Mouse (Mus musculus): Measurements from ENCODE around the gene Apln. TPM values are rescaled to one million over a fixed set of nuclear protein-coding genes. Genes with fewer than 3 reads are reported as not detected.

Apln gene
- total RNA-seq, 1 experiment from 2014 or later = 2.6 TPM

DNA sequence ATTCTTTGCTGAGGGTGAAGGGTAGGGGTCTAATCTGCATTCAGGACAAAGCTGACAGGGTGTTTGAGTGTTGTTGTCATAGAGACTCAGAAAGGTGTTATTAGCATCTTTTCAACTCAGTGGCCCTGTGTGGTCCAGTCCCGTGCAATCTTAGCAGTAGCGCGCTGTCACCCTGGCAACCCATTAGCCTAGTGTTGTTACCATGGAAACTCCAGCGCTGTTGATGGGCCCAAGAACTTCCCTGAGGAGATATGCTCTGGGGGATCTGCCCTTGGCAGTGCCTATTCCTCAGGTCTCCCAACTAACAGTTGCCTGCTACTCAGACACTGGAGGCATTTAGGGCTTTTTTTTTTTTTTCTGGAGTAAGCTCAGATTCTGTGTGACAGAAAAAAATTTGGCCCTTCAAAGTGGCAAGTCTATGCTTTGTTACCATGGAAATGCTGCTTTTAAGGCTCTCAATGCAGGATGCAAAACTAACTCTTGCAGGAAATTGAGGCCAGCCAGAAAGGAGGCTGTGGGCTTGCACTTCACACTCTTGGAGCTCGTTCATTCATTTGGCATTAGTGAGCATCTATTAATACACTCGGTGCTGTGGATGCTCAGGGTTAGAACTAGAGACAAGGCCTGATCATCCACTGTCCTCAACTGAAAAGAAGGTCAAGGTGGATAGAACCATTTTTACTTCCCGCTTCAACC, 17.6 kb downstream of the Apln start:
- DNase-seq = no peak

DNA sequence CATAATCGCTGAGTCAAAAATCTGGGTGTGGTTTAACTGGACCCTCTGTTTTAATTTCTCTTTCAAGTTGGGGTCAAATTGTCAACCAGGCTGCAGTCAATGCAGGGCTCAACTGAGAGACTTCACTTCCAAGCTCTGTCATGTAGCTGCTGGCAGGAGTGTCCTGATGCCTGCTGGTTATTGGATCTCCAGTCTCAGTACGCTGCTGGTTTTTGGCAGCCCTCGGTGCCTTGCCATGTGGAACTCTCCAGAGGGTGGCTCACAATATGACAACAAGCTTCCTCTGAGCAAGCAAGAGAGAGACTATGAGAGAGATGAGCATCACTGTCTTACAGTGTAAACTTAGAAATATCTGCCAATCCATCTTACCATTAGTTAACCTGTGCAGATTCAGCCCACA, 23.0 kb downstream of the Apln start:
- DNase-seq = no peak

DNA sequence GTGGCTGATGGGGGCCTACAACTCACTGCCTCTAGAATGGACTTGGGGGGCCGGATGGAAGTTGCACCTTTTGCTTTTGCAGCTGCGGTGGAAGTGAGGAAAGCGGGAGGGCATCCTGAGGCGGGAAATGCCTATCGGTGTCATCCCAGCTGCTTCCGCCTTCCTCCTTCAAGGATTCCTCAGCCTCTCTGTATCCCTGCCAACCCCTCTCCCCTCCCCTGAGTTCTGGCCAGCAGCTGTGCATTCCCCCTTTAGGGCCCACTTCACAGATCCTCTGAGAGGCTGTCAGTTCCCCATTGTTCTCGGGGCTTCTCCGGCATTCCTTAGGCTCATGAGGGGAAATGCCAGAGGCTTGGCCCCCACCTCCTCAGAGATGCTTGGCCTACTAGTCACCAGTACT, 28.6 kb downstream of the Apln start:
- no peak for DNase-seq

DNA sequence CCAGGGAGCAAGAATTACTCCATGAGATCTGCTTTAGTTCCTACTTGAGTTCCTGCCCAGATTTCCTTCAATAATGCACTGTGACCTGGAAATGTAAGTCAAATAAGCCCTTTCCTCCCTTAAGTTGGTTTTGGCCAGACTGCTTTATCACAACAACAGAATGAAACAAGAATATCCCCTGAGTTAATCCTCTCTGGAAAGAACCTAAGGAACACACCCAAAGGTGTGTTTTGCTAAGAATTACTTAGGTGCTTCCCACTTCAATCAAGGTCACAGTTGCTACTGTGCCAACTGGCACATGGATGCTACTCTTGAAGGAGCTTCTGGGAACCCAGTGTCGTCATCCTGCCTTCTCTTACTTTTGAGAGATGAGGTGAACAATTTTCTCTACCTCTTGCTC, 29.9 kb downstream of the Apln start:
- no peak for DNase-seq

DNA sequence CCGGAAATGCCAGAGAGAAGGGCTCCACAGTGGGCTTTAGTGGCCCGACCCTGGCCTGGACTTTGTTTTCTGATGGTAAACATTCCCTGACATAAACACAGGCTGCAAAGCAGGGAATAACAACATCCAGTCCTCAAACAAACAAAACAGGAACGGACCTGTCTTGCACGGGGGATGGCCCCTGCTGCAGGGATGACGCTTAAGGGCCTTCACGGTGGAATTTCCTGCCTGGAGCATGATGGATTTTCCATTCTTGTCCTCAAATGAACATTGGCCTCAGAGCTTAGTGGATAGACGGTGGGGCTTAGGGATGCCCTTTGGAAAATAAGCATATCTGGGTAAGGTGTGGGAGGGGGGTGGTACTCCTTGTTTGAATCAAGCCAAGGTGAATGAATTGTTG, 33.5 kb downstream of the Apln start:
- DNase-seq = no peak

DNA sequence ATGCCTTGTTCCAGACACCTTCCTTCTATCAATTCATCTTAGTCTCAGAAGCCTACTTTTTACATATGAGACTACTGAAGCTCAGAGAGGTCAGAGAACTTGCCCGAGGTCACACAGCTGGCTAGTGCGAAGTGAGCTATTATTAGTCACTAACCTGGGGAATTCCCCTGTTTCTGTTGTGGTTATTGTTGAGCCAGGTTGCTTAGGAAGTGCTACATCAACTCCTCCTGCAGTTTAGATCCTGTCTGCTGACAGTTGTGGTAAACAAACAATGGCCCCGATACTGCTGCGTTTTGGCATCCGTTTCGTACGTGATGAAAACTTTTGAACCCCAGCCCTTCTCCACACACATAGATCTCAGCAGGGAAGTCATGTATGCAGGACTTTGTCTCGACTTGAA, 36.2 kb downstream of the Apln start:
- DNase-seq = no peak

DNA sequence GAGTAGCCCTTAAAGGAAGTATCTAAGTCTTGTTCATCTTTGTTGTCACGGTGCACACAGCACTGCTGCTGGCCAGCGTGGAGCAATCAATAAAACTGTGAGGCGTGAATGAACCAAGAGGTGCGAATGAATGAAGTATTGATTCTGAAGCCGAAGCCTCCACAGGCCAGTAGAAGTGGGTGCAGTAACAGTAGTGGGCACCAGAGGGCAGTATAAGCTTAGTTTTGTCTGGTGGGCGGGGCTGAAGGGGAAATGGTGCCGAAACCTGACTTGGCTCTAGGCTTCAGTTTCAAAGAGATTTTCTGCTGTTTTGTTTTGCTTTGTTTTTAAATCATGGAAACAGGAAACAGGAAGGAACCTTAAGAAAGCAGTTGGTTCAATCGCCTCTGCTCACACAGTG, 42.0 kb downstream of the Apln start:
- DNase-seq = peak; percentile 66

DNA sequence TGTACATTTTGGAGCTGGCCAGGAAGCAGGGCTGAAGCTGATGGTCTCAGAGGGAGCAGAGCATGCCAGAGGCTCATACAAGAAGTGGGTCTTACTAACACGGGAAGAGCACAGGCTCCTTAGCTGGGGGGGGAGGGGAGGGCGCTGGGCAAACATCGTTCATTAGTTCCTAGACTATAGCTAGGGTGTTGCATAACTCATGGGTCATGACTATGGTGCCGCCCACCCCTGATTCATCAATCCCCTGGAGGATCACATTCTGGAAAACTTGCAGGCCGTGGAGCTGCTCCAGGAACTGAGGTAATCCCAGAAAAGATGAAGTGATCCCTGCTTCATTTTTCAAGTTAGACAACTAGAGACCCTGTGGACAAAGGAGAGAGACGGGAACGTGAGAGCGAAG, 46.6 kb downstream of the Apln start:
- no peak for DNase-seq

DNA sequence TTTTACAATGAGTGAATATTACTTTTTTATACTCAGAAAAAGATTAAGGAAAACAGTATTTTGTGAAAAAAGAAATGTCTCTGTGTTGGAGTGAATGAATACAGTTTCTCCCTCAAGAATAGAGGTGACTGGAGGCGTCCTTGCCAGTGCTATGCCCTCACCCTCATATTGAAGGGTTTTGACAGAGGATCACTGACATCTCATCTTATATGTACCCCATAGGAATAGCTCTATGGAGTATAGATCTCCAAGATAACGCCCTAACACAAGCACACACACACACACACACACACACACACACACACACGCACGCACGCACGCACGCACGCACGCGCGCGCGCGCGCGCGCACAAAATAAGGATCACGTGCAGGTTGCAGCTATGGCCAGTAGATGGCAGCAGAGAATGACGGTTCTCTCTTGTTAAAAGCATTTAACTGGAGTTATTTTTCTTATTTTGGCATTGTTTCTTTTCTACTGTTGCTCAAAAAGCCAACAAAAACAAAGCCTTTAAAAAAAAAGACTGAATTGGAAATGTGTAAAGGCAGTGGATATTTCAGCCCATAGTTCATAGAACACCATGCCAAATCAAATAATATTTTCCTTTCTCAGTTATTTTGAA, 49.5 kb downstream of the Apln start:
- peak; percentile 50 for DNase-seq

DNA sequence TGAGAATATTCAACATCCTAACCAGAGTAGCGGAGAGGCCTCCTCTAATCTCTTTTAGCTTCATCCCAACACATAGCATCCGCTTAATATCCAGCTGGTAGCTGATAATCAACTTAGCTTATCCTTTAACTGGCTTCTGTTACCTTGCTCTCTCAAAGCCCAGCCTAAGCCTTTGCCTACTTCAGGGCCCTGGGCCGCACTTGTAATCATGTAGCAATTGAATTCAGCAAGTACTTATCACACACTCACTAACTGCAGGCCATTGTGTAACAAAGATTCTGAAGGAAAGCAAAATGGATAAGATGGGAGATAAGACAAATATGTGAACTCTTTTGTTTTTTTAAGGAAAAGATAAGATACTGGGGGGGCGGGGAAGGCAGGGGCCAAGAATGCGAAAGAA, 57.6 kb downstream of the Apln start:
- DNase-seq = no peak

DNA sequence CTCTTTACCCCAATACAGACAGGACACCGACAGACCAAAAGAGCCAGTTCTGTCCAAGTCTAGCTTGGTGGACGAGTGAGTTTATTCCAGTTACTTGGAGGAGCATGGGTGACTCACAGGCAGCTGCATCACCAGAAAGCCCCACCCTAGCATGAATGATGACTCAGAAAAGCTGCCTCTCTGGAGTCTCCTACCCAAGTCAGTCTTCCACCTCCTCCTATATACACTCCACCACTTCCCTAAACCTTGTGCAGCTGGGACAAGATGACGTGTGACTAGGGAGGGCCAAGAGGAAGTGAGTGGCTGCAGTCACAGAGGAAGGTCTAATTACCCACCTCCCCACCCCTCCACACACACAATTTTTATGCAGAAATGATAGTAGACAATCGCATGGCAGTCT, 58.1 kb downstream of the Apln start:
- DNase-seq = peak; percentile 4

Other genes with a start within 250 kb of the Apln start
- gene Smarca1, start 141.9 kb downstream of the Apln start, total RNA-seq (2021) = 24.7 and 35.9 TPM in 2 replicates
- gene Ocrl, start 122.5 kb downstream of the Apln start, total RNA-seq (2021) = 64.2 and 68.0 TPM in 2 replicates
- 0.76 and 1.3 TPM in 2 replicates for gene Xpnpep2, start 73.9 kb upstream of the Apln start, total RNA-seq (2021)
- gene Sash3, start 111.6 kb upstream of the Apln start, total RNA-seq (2021) = 0.43 and 0.82 TPM in 2 replicates
- gene Zdhhc9, start 174.0 kb upstream of the Apln start, total RNA-seq (2021) = 18.4 and 22.2 TPM in 2 replicates
- gene Utp14a, start 222.0 kb upstream of the Apln start, total RNA-seq (2021) = 15.8 and 18.5 TPM in 2 replicates